Mouse (Mus musculus) stomach, postnatal 0 days (tissue): Measurements from ENCODE around the gene Rubcnl. TPM values are rescaled to one million over a fixed set of nuclear protein-coding genes. Genes with fewer than 3 reads are reported as not detected.

Experiments used
- ATAC-seq: fragments of 200-750 bp; cut with Nextera tagmentation; 2 replicates; pipeline ENCODE4 v1.8.0; 2017; ENCODE audit not compliant: low FRiP score, low TSS enrichment
- DNase-seq: peaks from one replicate; pipeline ENCODE4 v3.0.0-alpha.2; 2016; ENCODE audit warnings: low spot score
- H3K27ac ChIP-seq: fragments of 300-500 bp; sonication (generic); replicated peaks from 2 replicates; pipeline ENCODE4 v1.5.1; 2014; ENCODE audit warnings: mild to moderate bottlenecking, control low read depth
- H3K27me3 ChIP-seq: fragments of 300-500 bp; sonication (generic); 2 replicates; pipeline ENCODE4 v1.6.1; 2014; ENCODE audit warnings: low read length; ENCODE audit not compliant: control insufficient read depth, insufficient read depth
- H3K36me3 ChIP-seq: fragments of 300-500 bp; sonication (generic); 2 replicates; pipeline ENCODE4 v1.6.1; 2014; ENCODE audit warnings: low read length, mixed read lengths; ENCODE audit not compliant: control insufficient read depth, insufficient read depth
- H3K4me1 ChIP-seq: fragments of 300-500 bp; sonication (generic); replicated peaks from 2 replicates; pipeline ENCODE4 v1.6.1; 2014; ENCODE audit warnings: antibody characterized with exemption; ENCODE audit not compliant: control insufficient read depth, insufficient read depth
- H3K4me2 ChIP-seq: fragments of 300-500 bp; sonication (generic); replicated peaks from 2 replicates; pipeline ENCODE4 v1.6.1; 2014; ENCODE audit warnings: low read depth, mild to moderate bottlenecking, control low read depth, moderate library complexity
- H3K4me3 ChIP-seq: fragments of 300-500 bp; sonication (generic); 2 replicates; pipeline ENCODE4 v1.5.1; 2014; ENCODE audit warnings: low read depth, low read length, control low read depth
- H3K9ac ChIP-seq: fragments of 300-500 bp; sonication (generic); 2 replicates; pipeline ENCODE4 v1.6.1; 2014; ENCODE audit warnings: mild to moderate bottlenecking, low read length, control low read depth, mixed read lengths
- H3K9me3 ChIP-seq: fragments of 300-500 bp; sonication (generic); 2 replicates; pipeline ENCODE4 v1.6.1; 2016; ENCODE audit warnings: low read length; ENCODE audit not compliant: control insufficient read depth
- CTCF ChIP-seq: IDR thresholded peaks from 2 replicates; pipeline ENCODE4 v1.5.1; 2016; ENCODE audit warnings: antibody characterized with exemption, low read depth, mild to moderate bottlenecking, moderate library complexity
- EP300 ChIP-seq: optimal IDR thresholded peaks from 2 replicates; pipeline ENCODE3; 2016; ENCODE audit warnings: antibody characterized with exemption
- WGBS: fragments of 180-500 bp; shearing (Covaris S2); extraction: QIAGEN DNeasy Blood & Tissue Kit; methylation state at CpG from one replicate; pipeline ENCODE4 v1.1.7; 2014; 5-methylcytosine and 5-hydroxymethylcytosine counted together
- polyA plus RNA-seq: library from polyadenylated mRNA; unstranded; fragments of >200 nt; fragmentation: Nextera tagmentation; extraction: Ambion mirVana; gene quantifications from 2 replicates; pipeline ENCODE4 v1.2.1, GENCODE M21; 2015

Gene Rubcnl
- polyA plus RNA-seq, 1 experiment from 2014 or later, result 0.27 TPM

DNA sequence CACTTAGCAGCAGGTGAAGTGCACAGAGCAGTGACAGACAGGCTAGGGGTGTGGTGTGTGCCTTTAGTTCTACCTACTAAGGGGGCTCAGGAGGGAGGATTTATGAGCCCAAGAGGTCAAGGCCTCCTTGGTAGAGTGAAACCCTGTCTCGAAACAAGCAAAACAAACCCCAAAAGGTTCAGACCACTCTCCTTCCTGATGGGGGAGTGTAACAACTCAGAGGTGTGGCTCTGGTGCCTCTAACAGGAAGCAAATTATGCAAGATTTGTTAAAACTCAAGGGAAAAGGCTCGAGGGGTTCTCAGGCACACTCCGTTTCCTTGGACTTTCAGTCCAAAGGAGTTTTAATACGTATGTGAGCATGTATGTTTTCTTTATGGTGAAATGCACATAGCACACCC is 5.5 kb upstream of the Rubcnl start:
- no peak for DNase-seq
- no peak overlapping the region for H3K9ac ChIP-seq
- ATAC-seq, result no peak
- no peaks in the 10 kb centered on the region for H3K4me1 ChIP-seq
- TF ChIP-seq CTCF, result no peak
- TF ChIP-seq EP300, result no peak
- no peaks in the 10 kb centered on the region for H3K36me3 ChIP-seq
- H3K27me3 ChIP-seq, result no peaks in the 10 kb centered on the region
- H3K4me3 ChIP-seq, result no peak overlapping the region
- no peak overlapping the region for H3K27ac ChIP-seq
- no peak overlapping the region for H3K4me2 ChIP-seq
- 47% methylated on average over 4 of the region's 4 CpGs for WGBS
- H3K9me3 ChIP-seq, result no peaks in the 10 kb centered on the region

DNA sequence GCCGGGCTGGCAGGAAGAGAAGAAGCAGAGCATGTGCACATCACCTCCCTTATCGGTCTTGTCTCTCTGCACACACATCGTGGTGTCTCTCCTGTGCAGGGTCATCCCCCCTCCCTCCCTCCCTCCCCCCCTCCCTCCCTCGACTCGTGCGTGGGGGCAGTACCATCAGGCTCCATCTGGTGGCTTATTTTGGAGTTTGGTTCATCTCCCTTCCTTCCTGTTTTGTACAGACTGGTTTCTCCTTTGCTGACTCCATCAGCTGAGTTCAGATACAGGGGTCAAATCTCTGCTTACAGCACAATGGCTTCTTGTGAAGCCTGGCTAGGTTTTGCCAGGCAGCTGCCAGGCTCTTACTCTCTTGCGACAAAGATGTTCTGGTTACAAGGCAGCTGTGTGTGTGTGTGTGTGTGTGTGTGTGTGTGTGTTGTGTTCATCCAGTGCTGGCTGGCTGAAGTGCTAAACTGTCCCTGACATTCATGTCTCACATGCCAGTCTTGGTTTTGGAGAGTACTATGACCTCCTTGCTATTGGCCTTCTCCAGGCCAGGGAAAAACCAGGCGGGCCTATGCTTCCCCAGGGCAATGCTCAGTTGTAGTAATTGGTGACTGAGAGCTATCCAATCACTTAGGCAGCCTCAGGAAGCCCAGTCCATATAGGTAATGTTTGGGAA is 4.7 kb upstream of the Rubcnl start:
- ATAC-seq (peak; percentile 53; the same call in 1 of the 2 replicates), DNase-seq (no peak)
- H3K36me3 ChIP-seq, result no peaks in the 10 kb centered on the region
- no peaks in the 10 kb centered on the region for H3K27me3 ChIP-seq
- no peak overlapping the region for H3K27ac ChIP-seq
- H3K9ac ChIP-seq, result no peak overlapping the region
- no peak overlapping the region for H3K4me3 ChIP-seq
- no peak overlapping the region for H3K4me2 ChIP-seq
- TF ChIP-seq EP300 (no peak), CTCF (no peak)
- 32% methylated on average over 8 of the region's 8 CpGs for WGBS
- no peaks in the 10 kb centered on the region for H3K4me1 ChIP-seq
- no peaks in the 10 kb centered on the region for H3K9me3 ChIP-seq

DNA sequence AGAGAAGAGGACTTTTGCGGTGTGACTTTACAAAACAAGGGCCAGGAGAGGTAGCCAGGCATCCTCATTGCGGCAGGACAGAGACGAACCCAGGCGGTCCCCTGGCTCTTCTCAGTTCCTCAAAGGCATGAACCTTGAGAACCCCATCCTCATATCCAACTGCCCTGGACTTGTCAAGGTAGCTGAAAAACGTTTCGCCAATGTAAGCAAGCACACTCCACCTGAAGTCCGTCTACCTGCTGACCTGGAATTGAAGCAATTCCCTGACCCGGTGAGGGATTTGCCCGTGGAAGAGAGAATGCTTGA is 841 bp downstream of the Rubcnl start:
- TF ChIP-seq EP300, result no peak
- TF ChIP-seq CTCF, result no peak
- DNase-seq, result no peak
- Histone ChIP-seq H3K4me3 (peak overlapping the region; percentile 61), H3K27me3 (no peaks in the 10 kb centered on the region), H3K36me3 (no peaks in the 10 kb centered on the region), H3K9me3 (no peaks in the 10 kb centered on the region), H3K4me1 (no peaks in the 10 kb centered on the region), H3K4me2 (peak overlapping the region; percentile 93), H3K9ac (no peak overlapping the region), H3K27ac (no peak overlapping the region)
- ATAC-seq, result no peak
- 75% methylated on average over 9 of the region's 9 CpGs for WGBS

DNA sequence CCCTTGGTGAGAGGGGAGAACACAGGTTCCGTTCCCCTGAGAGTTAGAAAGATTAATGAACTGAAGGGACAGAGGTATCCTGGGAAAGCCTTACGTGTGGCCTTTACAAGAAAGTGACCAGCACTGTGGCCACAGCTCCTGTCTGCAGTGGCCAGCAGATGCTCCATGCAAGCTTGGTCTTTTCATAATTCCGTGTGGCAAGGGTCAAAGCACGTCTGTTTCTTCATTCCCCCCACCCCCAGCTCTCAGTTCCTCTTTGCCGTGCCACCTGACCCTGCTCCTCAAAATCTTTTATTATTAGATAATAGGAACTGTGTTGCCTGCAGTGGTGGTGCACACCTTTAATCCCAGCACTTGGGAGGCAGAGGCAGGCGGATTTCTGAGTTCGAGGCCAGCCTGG is 1.4 kb downstream of the Rubcnl start:
- H3K36me3 ChIP-seq, result no peaks in the 10 kb centered on the region
- H3K9ac ChIP-seq, result no peak overlapping the region
- H3K27me3 ChIP-seq, result no peaks in the 10 kb centered on the region
- H3K4me1 ChIP-seq, result no peaks in the 10 kb centered on the region
- no peak overlapping the region for H3K4me3 ChIP-seq
- H3K4me2 ChIP-seq, result no peak overlapping the region
- 90% methylated on average over 7 of the region's 7 CpGs for WGBS
- no peak for TF ChIP-seq CTCF
- TF ChIP-seq EP300, result no peak
- no peak overlapping the region for H3K27ac ChIP-seq
- no peaks in the 10 kb centered on the region for H3K9me3 ChIP-seq
- ATAC-seq (no peak), DNase-seq (no peak)

DNA sequence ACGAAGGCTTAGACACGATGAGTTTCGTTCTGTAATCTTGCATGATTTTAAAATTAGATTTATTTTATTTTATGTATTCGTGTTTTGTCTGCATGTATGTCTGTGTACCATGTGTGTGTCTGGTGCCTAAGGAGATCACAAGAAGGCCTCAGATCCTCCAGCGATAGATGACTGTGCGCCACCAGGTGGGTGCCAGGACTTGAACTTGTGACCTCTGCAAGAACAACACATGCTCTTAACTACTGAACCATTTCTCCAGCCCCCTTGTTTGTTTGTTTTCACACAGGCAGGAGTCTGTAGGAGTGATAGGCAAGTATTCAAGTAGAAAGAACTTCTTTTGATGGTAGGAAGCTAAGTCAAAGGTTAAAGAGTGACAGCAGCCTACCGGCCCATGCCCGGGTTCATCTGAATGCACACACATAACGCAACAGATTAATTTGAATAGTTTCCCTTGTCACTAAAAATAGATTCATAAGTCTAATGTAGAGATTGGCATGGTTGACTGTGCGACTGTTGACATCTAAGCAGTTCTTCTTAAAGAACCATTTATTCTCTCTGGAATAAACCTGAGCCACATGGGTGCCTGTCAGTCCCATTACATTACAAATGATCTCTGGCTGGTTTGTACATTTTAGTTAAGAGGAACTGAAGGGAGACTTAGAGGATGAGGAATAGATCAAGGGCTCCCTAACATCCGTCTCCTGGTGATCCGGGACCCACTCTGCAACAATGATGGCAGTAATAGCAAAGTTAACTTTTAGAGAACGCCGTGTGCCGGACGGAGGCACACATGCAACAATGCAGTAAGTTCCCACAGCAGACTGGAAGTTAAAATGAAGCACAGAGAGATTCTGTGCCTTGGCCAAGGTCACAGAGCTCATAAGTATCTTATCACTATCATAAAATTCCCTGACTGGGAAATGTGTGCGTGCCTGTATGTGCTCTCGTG is 2.3 kb downstream of the Rubcnl start:
- ATAC-seq (no peak), DNase-seq (no peak)
- Histone ChIP-seq H3K4me2 (no peak overlapping the region), H3K36me3 (no peaks in the 10 kb centered on the region), H3K9me3 (no peaks in the 10 kb centered on the region), H3K4me1 (no peaks in the 10 kb centered on the region), H3K27me3 (no peaks in the 10 kb centered on the region), H3K27ac (no peak overlapping the region), H3K4me3 (no peak overlapping the region), H3K9ac (no peak overlapping the region)
- no peak for TF ChIP-seq CTCF
- no peak for TF ChIP-seq EP300
- WGBS, result 85% methylated on average over 18 of the region's 18 CpGs

DNA sequence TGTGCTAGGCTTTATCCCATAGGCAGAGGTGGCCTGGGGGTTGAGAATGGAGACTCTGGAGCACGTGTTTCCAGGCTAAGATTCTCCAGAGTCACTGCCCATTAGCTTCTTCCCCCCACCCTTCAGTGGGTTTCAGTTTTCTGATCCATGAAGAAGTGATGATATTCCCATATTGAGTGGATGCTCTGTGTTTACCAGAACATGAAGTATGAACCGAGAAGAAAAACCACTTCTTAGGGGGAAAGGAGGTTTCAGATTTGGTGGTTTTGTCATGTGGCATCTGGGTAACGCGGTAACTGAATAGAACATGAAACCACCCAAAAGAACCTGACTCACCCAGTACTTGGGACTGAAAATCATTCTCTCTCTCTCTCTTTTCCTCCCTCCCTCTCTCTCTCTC is 3.0 kb downstream of the Rubcnl start:
- no peak for TF ChIP-seq EP300
- TF ChIP-seq CTCF, result no peak
- ATAC-seq (no peak), DNase-seq (no peak)
- Histone ChIP-seq H3K4me2 (no peak overlapping the region), H3K9ac (no peak overlapping the region), H3K27ac (no peak overlapping the region), H3K4me3 (no peak overlapping the region), H3K4me1 (no peaks in the 10 kb centered on the region), H3K27me3 (no peaks in the 10 kb centered on the region), H3K36me3 (no peaks in the 10 kb centered on the region), H3K9me3 (no peaks in the 10 kb centered on the region)
- WGBS, result 62% methylated on average over 4 of the region's 4 CpGs
